Mouse (Mus musculus): ENCODE results near the gene Gipr. TPM values are rescaled to one million over a fixed set of nuclear protein-coding genes. Genes with fewer than 3 reads are reported as not detected.

The Gipr gene
- polyA plus RNA-seq, 1 experiment from 2014 or later, result 0.22 TPM

DNA sequence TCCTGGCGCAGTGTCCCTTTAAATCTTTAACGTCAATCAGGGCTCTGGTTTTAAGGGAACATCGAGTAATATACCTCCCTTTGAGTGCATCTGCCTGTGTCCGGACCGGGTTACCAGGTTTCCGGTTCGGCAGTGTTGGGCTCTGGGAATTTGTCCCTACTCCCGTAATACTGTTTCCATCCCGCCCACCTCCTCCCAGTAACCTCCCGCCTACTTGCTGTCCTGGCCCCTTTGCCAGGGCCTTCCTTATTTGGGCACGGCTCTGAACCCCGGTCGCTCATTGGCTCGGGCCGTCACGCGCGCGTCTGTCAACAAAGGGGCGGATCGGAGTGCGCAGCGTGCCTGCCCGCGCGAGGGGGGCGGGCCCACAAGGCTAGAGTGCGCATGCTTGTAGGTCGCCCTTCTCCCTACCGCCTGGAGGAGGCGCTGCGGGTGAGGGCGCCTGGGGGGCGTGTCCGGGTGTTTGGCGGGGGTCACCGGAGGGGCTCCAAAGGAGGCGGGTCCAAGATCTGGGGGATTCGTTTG, 34.5 kb downstream of the Gipr start:
- Histone ChIP-seq H3K27ac (peak overlapping the region; percentile 83), H3K4me3 (peak overlapping the region; percentile 52), H3K36me3 (replicated peaks) (peaks cover 43% of the 10 kb centered on the region), H3K27me3 (ENCODE audit: poor library complexity, severe bottlenecking) (no peaks in the 10 kb centered on the region), H3K4me1 (peaks cover 19% of the 10 kb centered on the region), H3K9me3 (no peaks in the 10 kb centered on the region)
- DNase-seq (ENCODE audit: extremely low spot score, low spot score), result peak; percentile 96
- under 1% methylated on average over 39 of the region's 39 CpGs for WGBS

GRCm38 (mm10) chr7:19130657-19131056, 35.3 kb downstream of the Gipr start:
- Histone ChIP-seq H3K27me3 (ENCODE audit: poor library complexity, severe bottlenecking) (no peaks in the 10 kb centered on the region), H3K4me1 (peaks cover 19% of the 10 kb centered on the region), H3K27ac (peak overlapping the region; percentile 83), H3K36me3 (replicated peaks) (peaks cover 40% of the 10 kb centered on the region), H3K9me3 (no peaks in the 10 kb centered on the region), H3K4me3 (peak overlapping the region; percentile 52)
- no peak for DNase-seq (ENCODE audit: extremely low spot score, low spot score)
- 34% methylated on average over 4 of the region's 4 CpGs for WGBS

- peaks cover 19% of the 10 kb centered on the region for H3K4me1 ChIP-seq
- no peaks in the 10 kb centered on the region for H3K9me3 ChIP-seq
- no peak overlapping the region for H3K27ac ChIP-seq
- 95% methylated on average over 5 of the region's 5 CpGs for WGBS
- H3K36me3 ChIP-seq (replicated peaks), result peaks cover 28% of the 10 kb centered on the region
- no peaks in the 10 kb centered on the region for H3K27me3 ChIP-seq (ENCODE audit: poor library complexity, severe bottlenecking)
- H3K4me3 ChIP-seq, result no peak overlapping the region
- DNase-seq (ENCODE audit: extremely low spot score, low spot score), result no peak
These were observed 36.5 kb downstream of the Gipr start for GRCm38 (mm10) chr7:19129396-19129795.

- Histone ChIP-seq H3K27ac (no peak overlapping the region), H3K4me3 (no peak overlapping the region), H3K27me3 (ENCODE audit: poor library complexity, severe bottlenecking) (no peaks in the 10 kb centered on the region), H3K36me3 (replicated peaks) (peaks cover 27% of the 10 kb centered on the region), H3K9me3 (no peaks in the 10 kb centered on the region), H3K4me1 (peaks cover 19% of the 10 kb centered on the region)
- DNase-seq (ENCODE audit: extremely low spot score, low spot score), result no peak
- WGBS, result 94% methylated on average over 5 of the region's 5 CpGs
These were observed 38.2 kb downstream of the Gipr start for GRCm38 (mm10) chr7:19127744-19128143.

DNA sequence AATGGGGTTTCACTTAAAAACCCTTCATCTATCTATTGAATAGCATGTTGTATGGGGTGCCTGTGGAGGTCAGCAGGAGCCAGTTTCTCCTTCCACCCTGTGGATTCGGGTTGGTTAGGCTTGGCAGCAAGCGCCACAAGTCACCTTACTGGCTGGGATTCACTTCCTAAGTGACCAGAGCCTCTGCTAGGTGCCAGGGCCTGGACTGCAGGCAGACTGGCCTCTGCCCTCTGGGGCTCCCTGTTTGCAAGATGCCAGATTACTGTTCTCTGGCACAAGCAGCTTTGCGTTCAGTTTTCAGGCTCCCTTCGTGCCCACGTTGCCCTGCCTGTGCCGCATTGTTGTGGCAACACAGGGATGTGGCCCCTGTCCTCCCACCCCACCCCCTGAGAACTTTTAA, 41.2 kb downstream of the Gipr start:
- peaks cover 10% of the 10 kb centered on the region for H3K4me1 ChIP-seq
- H3K27me3 ChIP-seq (ENCODE audit: poor library complexity, severe bottlenecking), result no peaks in the 10 kb centered on the region
- H3K36me3 ChIP-seq (replicated peaks), result peaks cover 35% of the 10 kb centered on the region
- no peak for DNase-seq (ENCODE audit: extremely low spot score, low spot score)
- H3K27ac ChIP-seq, result no peak overlapping the region
- no peak overlapping the region for H3K4me3 ChIP-seq
- 94% methylated on average over 6 of the region's 6 CpGs for WGBS
- peaks cover 10% of the 10 kb centered on the region for H3K9me3 ChIP-seq

DNA sequence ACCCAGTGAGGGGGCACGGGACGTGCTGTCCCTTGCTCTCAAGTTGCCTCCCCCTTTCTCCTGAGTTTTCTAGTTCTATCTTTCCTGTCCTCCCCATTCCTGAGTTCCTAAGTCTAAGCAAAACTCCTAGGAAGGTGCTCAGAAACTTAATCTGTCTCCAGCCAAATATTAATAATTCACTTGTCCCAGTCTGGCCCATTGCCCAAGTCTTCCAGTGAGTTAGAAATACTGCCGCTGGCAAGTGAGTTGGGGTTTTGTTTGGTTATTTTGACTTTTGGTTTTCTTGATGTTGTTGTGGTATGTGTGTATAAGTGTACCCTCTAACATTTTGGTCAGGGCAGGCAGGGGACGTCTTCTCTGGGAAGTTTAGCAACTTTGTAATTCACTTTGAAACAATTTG, 44.2 kb downstream of the Gipr start:
- Histone ChIP-seq H3K4me3 (no peak overlapping the region), H3K4me1 (peaks cover 18% of the 10 kb centered on the region), H3K9me3 (peaks cover 29% of the 10 kb centered on the region), H3K36me3 (replicated peaks) (peaks cover 19% of the 10 kb centered on the region), H3K27ac (no peak overlapping the region), H3K27me3 (ENCODE audit: poor library complexity, severe bottlenecking) (peaks cover 18% of the 10 kb centered on the region)
- WGBS, result 93% methylated on average over 4 of the region's 4 CpGs
- DNase-seq (ENCODE audit: extremely low spot score, low spot score), result no peak

- peaks cover 33% of the 10 kb centered on the region for H3K9me3 ChIP-seq
- H3K27me3 ChIP-seq (ENCODE audit: poor library complexity, severe bottlenecking), result peaks cover 18% of the 10 kb centered on the region
- peak within 1 kb of the TSS; percentile 84 for H3K4me3 ChIP-seq
- peak; percentile 92 for DNase-seq (ENCODE audit: extremely low spot score, low spot score)
- 3% methylated on average over 34 of the region's 34 CpGs for WGBS
- peaks cover 18% of the 10 kb centered on the region for H3K4me1 ChIP-seq
- H3K27ac ChIP-seq, result peak within 1 kb of the TSS; percentile 89
- peaks cover 14% of the 10 kb centered on the region for H3K36me3 ChIP-seq (replicated peaks)
These were observed 46.1 kb downstream of the Gipr start, which contains the start of gene Fbxo46 for GRCm38 (mm10) chr7:19119631-19120429. Gene Fbxo46 (plus strand): TSS chr7:19119859.

DNA sequence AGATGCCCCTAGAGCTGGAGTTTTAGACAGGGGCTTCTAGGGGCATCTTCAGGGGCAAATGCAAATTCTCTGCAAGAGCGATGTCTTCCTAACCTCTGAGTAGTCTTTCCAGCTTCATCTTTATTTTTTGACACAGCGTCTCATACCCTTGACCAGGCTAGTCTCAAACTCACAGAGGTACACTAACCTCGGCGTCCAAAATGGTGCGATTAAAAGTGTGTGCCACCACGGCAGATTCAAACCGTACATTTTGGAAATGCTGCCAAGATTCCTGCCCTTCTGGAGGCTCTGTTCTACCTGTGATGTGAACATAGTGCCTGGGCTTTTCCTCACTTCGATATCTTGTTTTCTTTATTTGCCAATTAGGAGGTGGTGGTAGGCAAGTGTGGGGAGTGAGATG, 46.8 kb downstream of the Gipr start:
- 91% methylated on average over 8 of the region's 8 CpGs for WGBS
- H3K9me3 ChIP-seq, result peaks cover 33% of the 10 kb centered on the region

GRCm38 (mm10) chr7:19118028-19118771, 47.7 kb downstream of the Gipr start, which contains the start of gene Gm4969:
Gene Gm4969 (minus strand): TSS chr7:19118368.
- Histone ChIP-seq H3K27ac (peak within 1 kb of the TSS; percentile 58), H3K27me3 (ENCODE audit: poor library complexity, severe bottlenecking) (peaks cover 18% of the 10 kb centered on the region), H3K4me3 (peak within 1 kb of the TSS; percentile 84), H3K9me3 (peaks cover 33% of the 10 kb centered on the region), H3K4me1 (peaks cover 18% of the 10 kb centered on the region), H3K36me3 (replicated peaks) (peaks cover 14% of the 10 kb centered on the region)
- 22% methylated on average over 64 of the region's 64 CpGs for WGBS
- DNase-seq (ENCODE audit: extremely low spot score, low spot score), result peak; percentile 68

More for the DNA sequence above, 46.8 kb downstream of the Gipr start:
- Histone ChIP-seq H3K36me3 (replicated peaks) (peaks cover 14% of the 10 kb centered on the region), H3K27me3 (ENCODE audit: poor library complexity, severe bottlenecking) (peaks cover 18% of the 10 kb centered on the region), H3K4me1 (peaks cover 18% of the 10 kb centered on the region), H3K4me3 (peak overlapping the region; percentile 84; the same call in 1 of the 2 replicates), H3K27ac (no peak overlapping the region)
- DNase-seq (ENCODE audit: extremely low spot score, low spot score), result no peak

- Histone ChIP-seq H3K36me3 (replicated peaks) (no peaks in the 10 kb centered on the region), H3K4me1 (no peaks in the 10 kb centered on the region), H3K4me3 (no peak overlapping the region), H3K27me3 (ENCODE audit: poor library complexity, severe bottlenecking) (no peaks in the 10 kb centered on the region), H3K9me3 (no peaks in the 10 kb centered on the region), H3K27ac (no peak overlapping the region)
- 85% methylated on average over 1 of the region's 1 CpGs for WGBS
- no peak for DNase-seq (ENCODE audit: extremely low spot score, low spot score)
These were observed 56.4 kb downstream of the Gipr start for GRCm38 (mm10) chr7:19109565-19109964.

GRCm38 (mm10) chr7:19107436-19107835, 58.5 kb downstream of the Gipr start:
- no peak overlapping the region for H3K4me3 ChIP-seq
- 72% methylated on average over 3 of the region's 3 CpGs for WGBS
- H3K9me3 ChIP-seq, result no peaks in the 10 kb centered on the region
- no peaks in the 10 kb centered on the region for H3K27me3 ChIP-seq (ENCODE audit: poor library complexity, severe bottlenecking)
- no peaks in the 10 kb centered on the region for H3K36me3 ChIP-seq (replicated peaks)
- H3K4me1 ChIP-seq, result no peaks in the 10 kb centered on the region
- H3K27ac ChIP-seq, result no peak overlapping the region
- DNase-seq (ENCODE audit: extremely low spot score, low spot score), result no peak

All from forebrain, embryonic 10.5 days (tissue).